Mouse (Mus musculus) kidney, postnatal 0 days (tissue): ENCODE data around the gene Orc3. TPM values are rescaled to one million over a fixed set of nuclear protein-coding genes. Genes with fewer than 3 reads are reported as not detected.

Source experiments
- ATAC-seq: fragments of 200-750 bp; cut with Nextera tagmentation; replicated peaks from 2 replicates; pipeline ENCODE4 v1.8.0; 2017; ENCODE audit warnings: low read depth, moderate number of reproducible peaks, moderate TSS enrichment, moderate library complexity; ENCODE audit not compliant: low FRiP score
- DNase-seq: peaks from one replicate; pipeline ENCODE4 v3.0.0-alpha.2; 2016; ENCODE audit warnings: low spot score
- H3K27ac ChIP-seq: fragments of 300-500 bp; sonication (generic); 2 replicates; pipeline ENCODE4 v1.5.1; 2014; ENCODE audit warnings: mild to moderate bottlenecking
- H3K27me3 ChIP-seq: fragments of 300-500 bp; sonication (generic); 2 replicates; pipeline ENCODE4 v1.6.1; 2014; ENCODE audit warnings: low read length, mixed read lengths; ENCODE audit not compliant: insufficient read depth
- H3K36me3 ChIP-seq: fragments of 300-500 bp; sonication (generic); 2 replicates; pipeline ENCODE4 v1.6.1; 2014; ENCODE audit warnings: low read length, mixed read lengths; ENCODE audit not compliant: insufficient read depth
- H3K4me1 ChIP-seq: fragments of 300-500 bp; sonication (generic); replicated peaks from 2 replicates; pipeline ENCODE4 v1.6.1; 2014; ENCODE audit warnings: antibody characterized with exemption, low read length, mixed read lengths; ENCODE audit not compliant: insufficient read depth
- H3K4me2 ChIP-seq: fragments of 300-500 bp; sonication (generic); 2 replicates; pipeline ENCODE4 v1.6.1; 2014; ENCODE audit warnings: mild to moderate bottlenecking, low read length, moderate library complexity, mixed read lengths
- H3K4me3 ChIP-seq: fragments of 300-500 bp; sonication (generic); replicated peaks from 2 replicates; pipeline ENCODE4 v1.5.1; 2014; ENCODE audit warnings: low read depth, low read length
- H3K9ac ChIP-seq: fragments of 300-500 bp; sonication (generic); 2 replicates; pipeline ENCODE4 v1.6.1; 2014; ENCODE audit warnings: low read depth, low read length
- H3K9me3 ChIP-seq: fragments of 300-500 bp; sonication (generic); replicated peaks from 2 replicates; pipeline ENCODE4 v1.6.1; 2016; ENCODE audit warnings: low read length, inconsistent platforms, mixed read lengths
- CTCF ChIP-seq: IDR thresholded peaks from 2 replicates; pipeline ENCODE4 v1.5.1; 2016; ENCODE audit warnings: antibody characterized with exemption, low read depth, mild to moderate bottlenecking, moderate library complexity
- whole genome bisulfite sequencing: fragments of 180-500 bp; shearing (Covaris S2); extraction: QIAGEN DNeasy Blood & Tissue Kit; methylation state at CpG from one replicate; pipeline ENCODE4 v1.1.7; 2014; 5-methylcytosine and 5-hydroxymethylcytosine counted together
- polyA plus RNA-seq: library from polyadenylated mRNA; unstranded; fragments of >200 nt; fragmentation: Nextera tagmentation; extraction: Ambion mirVana; gene quantifications from 2 replicates; pipeline ENCODE4 v1.2.1, GENCODE M21; 2015

The Orc3 gene
- polyA plus RNA-seq, 1 experiment from 2014 or later, result 64.1 TPM

- no peak overlapping the region for H3K4me2 ChIP-seq
- H3K9me3 ChIP-seq, result no peaks in the 10 kb centered on the region
- no peaks in the 10 kb centered on the region for H3K27me3 ChIP-seq
- no peaks in the 10 kb centered on the region for H3K4me1 ChIP-seq
- no peak for ATAC-seq
- WGBS, result 79% methylated on average over 1 of the region's 1 CpGs
- TF ChIP-seq CTCF, result no peak; the same call in 1 of the 2 replicates
- H3K36me3 ChIP-seq, result peaks cover 63% of the 10 kb centered on the region
- H3K9ac ChIP-seq, result no peak overlapping the region
- no peak for DNase-seq
- H3K4me3 ChIP-seq, result no peak overlapping the region
- H3K27ac ChIP-seq, result no peak overlapping the region
Observed at GRCm38 (mm10) chr4:34579215-34579614, 35.5 kb downstream of the Orc3 start.

- no peaks in the 10 kb centered on the region for H3K9me3 ChIP-seq
- H3K9ac ChIP-seq, result no peak overlapping the region
- H3K4me2 ChIP-seq, result no peak overlapping the region
- WGBS, result 92% methylated on average over 2 of the region's 2 CpGs
- ATAC-seq (no peak), DNase-seq (peak; percentile 51)
- no peak overlapping the region for H3K27ac ChIP-seq
- no peaks in the 10 kb centered on the region for H3K4me1 ChIP-seq
- H3K4me3 ChIP-seq, result no peak overlapping the region
- no peaks in the 10 kb centered on the region for H3K27me3 ChIP-seq
- H3K36me3 ChIP-seq, result peaks cover 63% of the 10 kb centered on the region
- TF ChIP-seq CTCF, result peak; percentile 55
Observed at GRCm38 (mm10) chr4:34577028-34577427, 37.7 kb downstream of the Orc3 start.

- H3K4me1 ChIP-seq, result no peaks in the 10 kb centered on the region
- 84% methylated on average over 2 of the region's 2 CpGs for WGBS
- ATAC-seq, result no peak
Observed at GRCm38 (mm10) chr4:34572876-34573275, 41.9 kb downstream of the Orc3 start.

GRCm38 (mm10) chr4:34566226-34566625, 48.5 kb downstream of the Orc3 start:
- Histone ChIP-seq H3K4me1 (no peaks in the 10 kb centered on the region), H3K27ac (no peak overlapping the region), H3K4me3 (no peak overlapping the region), H3K36me3 (peaks cover 22% of the 10 kb centered on the region; the same call in 1 of the 2 replicates), H3K9me3 (no peaks in the 10 kb centered on the region), H3K4me2 (no peak overlapping the region), H3K27me3 (no peaks in the 10 kb centered on the region), H3K9ac (no peak overlapping the region)
- no peak for DNase-seq
- WGBS, result 85% methylated on average over 6 of the region's 6 CpGs
- no peak for TF ChIP-seq CTCF
- no peak for ATAC-seq

More at GRCm38 (mm10) chr4:34572876-34573275, 41.9 kb downstream of the Orc3 start:
- Histone ChIP-seq H3K36me3 (peaks cover 58% of the 10 kb centered on the region), H3K4me3 (no peak overlapping the region), H3K27me3 (no peaks in the 10 kb centered on the region), H3K4me2 (no peak overlapping the region), H3K9me3 (no peaks in the 10 kb centered on the region), H3K9ac (no peak overlapping the region), H3K27ac (no peak overlapping the region)
- TF ChIP-seq CTCF, result no peak
- DNase-seq, result no peak

GRCm38 (mm10) chr4:34560971-34561370, 53.8 kb downstream of the Orc3 start:
- no peak overlapping the region for H3K27ac ChIP-seq
- peaks cover 11% of the 10 kb centered on the region; the same call in 1 of the 2 replicates for H3K4me1 ChIP-seq
- no peak overlapping the region for H3K4me3 ChIP-seq
- H3K4me2 ChIP-seq, result no peak overlapping the region
- no peak overlapping the region for H3K9ac ChIP-seq
- no peaks in the 10 kb centered on the region for H3K9me3 ChIP-seq
- DNase-seq, result peak; percentile 75
- H3K36me3 ChIP-seq, result peaks cover 6% of the 10 kb centered on the region; the same call in 1 of the 2 replicates
- ATAC-seq, result 0 out of 2 replicates have a peak, but pooled peaks have one; percentile 54
- WGBS, result 52% methylated on average over 4 of the region's 4 CpGs
- TF ChIP-seq CTCF, result peak; percentile 71
- no peaks in the 10 kb centered on the region for H3K27me3 ChIP-seq

GRCm38 (mm10) chr4:34556183-34556582, 58.6 kb downstream of the Orc3 start:
- Histone ChIP-seq H3K9me3 (no peaks in the 10 kb centered on the region), H3K4me2 (no peak overlapping the region), H3K27ac (no peak overlapping the region), H3K4me1 (peaks cover 19% of the 10 kb centered on the region; the same call in 1 of the 2 replicates), H3K27me3 (no peaks in the 10 kb centered on the region), H3K9ac (no peak overlapping the region), H3K4me3 (no peak overlapping the region), H3K36me3 (no peaks in the 10 kb centered on the region)
- TF ChIP-seq CTCF, result no peak
- DNase-seq (peak; percentile 32), ATAC-seq (no peak)

- WGBS, result 96% methylated on average over 3 of the region's 3 CpGs
- H3K27ac ChIP-seq, result no peak overlapping the region
- DNase-seq (no peak), ATAC-seq (no peak)
- H3K4me3 ChIP-seq, result no peak overlapping the region
- no peaks in the 10 kb centered on the region for H3K27me3 ChIP-seq
- H3K4me2 ChIP-seq, result no peak overlapping the region
- no peak overlapping the region for H3K9ac ChIP-seq
- TF ChIP-seq CTCF, result no peak
- no peaks in the 10 kb centered on the region for H3K36me3 ChIP-seq
- no peaks in the 10 kb centered on the region for H3K9me3 ChIP-seq
- peaks cover 19% of the 10 kb centered on the region; the same call in 1 of the 2 replicates for H3K4me1 ChIP-seq
Observed at GRCm38 (mm10) chr4:34555604-34556003, 59.1 kb downstream of the Orc3 start.
